Mouse (Mus musculus): ENCODE results near the gene Ankrd53. TPM values are rescaled to one million over a fixed set of nuclear protein-coding genes. Genes with fewer than 3 reads are reported as not detected.

Ankrd53 gene
- polyA plus RNA-seq, 1 experiment from 2014 or later = 0.25 TPM

DNA sequence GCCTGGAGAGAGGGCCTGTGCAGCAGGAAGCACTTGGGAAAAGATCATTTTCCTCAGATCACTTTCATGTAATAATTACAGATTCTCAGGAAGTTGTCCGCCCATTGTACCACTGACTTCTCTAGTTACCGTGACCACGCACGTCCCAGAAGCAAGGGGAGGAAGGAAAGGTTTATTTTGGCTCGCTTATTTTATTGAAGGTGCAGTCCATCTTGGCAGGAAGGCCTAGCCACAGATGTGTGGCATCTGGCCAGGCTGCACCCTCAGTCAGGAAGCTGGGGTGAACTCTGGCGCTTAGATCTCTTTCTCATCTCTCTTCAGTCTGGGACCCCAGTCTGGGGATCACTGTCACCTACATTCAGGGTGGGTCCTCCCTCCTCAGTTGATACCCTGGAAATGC lies 23.8 kb upstream of the Ankrd53 start:
- no peak for ATAC-seq (ENCODE audit: low FRiP score, low read depth)
- Histone ChIP-seq H3K9ac (no peak overlapping the region), H3K4me3 (no peak overlapping the region), H3K27ac (no peak overlapping the region), H3K4me2 (replicated peaks) (no peak overlapping the region), H3K36me3 (no peaks in the 10 kb centered on the region), H3K9me3 (peaks cover 16% of the 10 kb centered on the region), H3K27me3 (peaks cover 22% of the 10 kb centered on the region), H3K4me1 (0 out of 2 replicates have a peak, but pooled peaks cover 7% of the 10 kb centered on the region)
- WGBS = 55% methylated on average over 6 of the region's 6 CpGs

DNA sequence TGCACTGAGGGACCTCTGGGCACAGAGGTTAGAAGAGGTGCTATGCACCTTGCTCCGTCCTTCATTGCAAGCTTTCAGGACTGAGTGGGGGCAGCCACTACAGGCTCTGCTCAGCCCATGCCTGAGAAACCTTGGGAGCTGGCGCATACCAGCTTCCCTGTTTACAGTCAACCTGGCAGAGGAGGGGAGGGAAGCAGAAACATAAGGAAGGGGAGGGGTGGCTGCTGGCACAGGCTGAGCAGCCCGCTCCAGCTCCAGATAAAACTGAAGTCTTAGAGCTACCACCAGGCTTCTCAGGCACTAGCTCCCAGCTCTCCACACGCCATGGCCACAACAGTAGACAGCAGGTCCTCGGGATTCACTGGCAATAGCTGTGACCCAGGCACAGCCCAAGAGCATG lies 19.7 kb upstream of the Ankrd53 start, which contains the start of gene Atp6v1b1:
Gene Atp6v1b1, plus strand, starts transcription at position 230 of the 400 bp plus-strand sequence.
- Histone ChIP-seq H3K9me3 (peaks cover 6% of the 10 kb centered on the region), H3K36me3 (no peaks in the 10 kb centered on the region), H3K9ac (no peak within 1 kb of the TSS), H3K4me3 (no peak within 1 kb of the TSS), H3K4me1 (peaks cover 7% of the 10 kb centered on the region; the same call in 1 of the 2 replicates), H3K27ac (no peak within 1 kb of the TSS), H3K4me2 (replicated peaks) (no peak within 1 kb of the TSS), H3K27me3 (peaks cover 22% of the 10 kb centered on the region)
- ATAC-seq (ENCODE audit: low FRiP score, low read depth) = no peak
- WGBS = 49% methylated on average over 5 of the region's 5 CpGs

- Histone ChIP-seq H3K4me1 (peaks cover 7% of the 10 kb centered on the region; the same call in 1 of the 2 replicates), H3K27me3 (peaks cover 24% of the 10 kb centered on the region), H3K9ac (no peak overlapping the region), H3K27ac (no peak overlapping the region), H3K4me2 (replicated peaks) (no peak overlapping the region), H3K4me3 (no peak overlapping the region), H3K36me3 (no peaks in the 10 kb centered on the region), H3K9me3 (peaks cover 6% of the 10 kb centered on the region)
- no peak for ATAC-seq (ENCODE audit: low FRiP score, low read depth)
- 62% methylated on average over 5 of the region's 5 CpGs for WGBS
Measured at GRCm38 (mm10) chr6:83743212-83743611, 19.2 kb upstream of the Ankrd53 start.

DNA sequence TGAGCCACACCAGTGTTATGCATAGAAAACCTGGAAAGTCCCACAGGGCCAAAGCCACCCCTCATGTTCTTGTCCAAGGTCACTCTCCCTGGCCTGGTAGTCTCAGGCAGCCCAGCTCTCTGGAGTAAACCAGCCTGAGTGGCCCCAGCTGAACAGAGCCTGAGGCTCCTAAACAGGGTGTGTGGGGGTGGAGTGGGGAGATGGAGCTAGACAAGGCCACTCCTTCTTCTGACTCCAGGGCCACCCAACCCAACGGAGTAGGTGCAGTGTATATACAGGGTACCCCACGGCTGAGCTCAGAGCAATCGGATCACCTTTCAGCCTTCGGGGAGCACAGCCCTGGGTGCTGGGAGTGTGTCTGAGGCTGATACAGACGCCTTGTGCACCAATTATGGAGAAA lies 18.3 kb upstream of the Ankrd53 start:
- Histone ChIP-seq H3K4me1 (no peaks in the 10 kb centered on the region; the same call in 1 of the 2 replicates), H3K4me3 (no peak overlapping the region), H3K27me3 (peaks cover 25% of the 10 kb centered on the region), H3K4me2 (replicated peaks) (no peak overlapping the region), H3K27ac (no peak overlapping the region), H3K9ac (no peak overlapping the region), H3K9me3 (peaks cover 6% of the 10 kb centered on the region), H3K36me3 (no peaks in the 10 kb centered on the region)
- 67% methylated on average over 5 of the region's 5 CpGs for WGBS
- no peak for ATAC-seq (ENCODE audit: low FRiP score, low read depth)

- H3K4me2 ChIP-seq (replicated peaks) = no peak overlapping the region
- H3K4me3 ChIP-seq = no peak overlapping the region
- H3K4me1 ChIP-seq = no peaks in the 10 kb centered on the region; the same call in 1 of the 2 replicates
- H3K27ac ChIP-seq = no peak overlapping the region
- no peak overlapping the region for H3K9ac ChIP-seq
- no peak for ATAC-seq (ENCODE audit: low FRiP score, low read depth)
- no peaks in the 10 kb centered on the region for H3K36me3 ChIP-seq
- 67% methylated on average over 5 of the region's 5 CpGs for WGBS
- peaks cover 6% of the 10 kb centered on the region for H3K9me3 ChIP-seq
- H3K27me3 ChIP-seq = peaks cover 27% of the 10 kb centered on the region
Measured at GRCm38 (mm10) chr6:83744557-83744956, 17.9 kb upstream of the Ankrd53 start.

DNA sequence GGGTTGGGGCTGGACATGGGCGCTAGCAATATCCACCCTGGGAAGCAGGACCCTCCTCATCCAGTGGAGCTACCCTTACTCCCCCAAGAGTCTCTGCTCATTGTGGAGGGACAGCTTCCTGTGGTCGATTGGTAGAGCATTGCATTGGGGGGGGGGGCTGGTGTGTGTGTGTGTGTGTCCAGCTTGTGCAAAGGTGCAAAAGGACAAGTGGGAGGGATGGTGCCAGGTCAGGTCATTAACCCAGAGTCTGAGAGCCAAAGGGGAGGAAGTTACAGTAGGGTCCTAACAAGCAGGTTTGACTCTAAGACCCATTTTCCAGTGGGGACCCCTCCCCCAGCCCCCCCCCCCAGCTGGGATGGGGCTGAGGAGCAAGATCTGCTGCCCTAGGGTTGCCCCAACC lies 17.0 kb upstream of the Ankrd53 start:
- no peak overlapping the region for H3K4me3 ChIP-seq
- H3K9ac ChIP-seq = no peak overlapping the region
- peaks cover 6% of the 10 kb centered on the region for H3K9me3 ChIP-seq
- H3K36me3 ChIP-seq = no peaks in the 10 kb centered on the region
- WGBS = 59% methylated on average over 2 of the region's 2 CpGs
- H3K4me1 ChIP-seq = peaks cover 5% of the 10 kb centered on the region; the same call in 1 of the 2 replicates
- H3K27me3 ChIP-seq = peaks cover 27% of the 10 kb centered on the region
- ATAC-seq (ENCODE audit: low FRiP score, low read depth) = 0 out of 2 replicates have a peak, but pooled peaks have one; percentile 2
- H3K4me2 ChIP-seq (replicated peaks) = no peak overlapping the region
- H3K27ac ChIP-seq = no peak overlapping the region

- WGBS = 37% methylated on average over 3 of the region's 3 CpGs
- Histone ChIP-seq H3K4me2 (replicated peaks) (no peak overlapping the region), H3K4me3 (no peak overlapping the region), H3K9me3 (no peaks in the 10 kb centered on the region), H3K9ac (no peak overlapping the region), H3K4me1 (peaks cover 5% of the 10 kb centered on the region; the same call in 1 of the 2 replicates), H3K36me3 (no peaks in the 10 kb centered on the region), H3K27ac (no peak overlapping the region), H3K27me3 (peaks cover 40% of the 10 kb centered on the region)
- no peak for ATAC-seq (ENCODE audit: low FRiP score, low read depth)
Measured at GRCm38 (mm10) chr6:83749286-83749685, 13.2 kb upstream of the Ankrd53 start.

DNA sequence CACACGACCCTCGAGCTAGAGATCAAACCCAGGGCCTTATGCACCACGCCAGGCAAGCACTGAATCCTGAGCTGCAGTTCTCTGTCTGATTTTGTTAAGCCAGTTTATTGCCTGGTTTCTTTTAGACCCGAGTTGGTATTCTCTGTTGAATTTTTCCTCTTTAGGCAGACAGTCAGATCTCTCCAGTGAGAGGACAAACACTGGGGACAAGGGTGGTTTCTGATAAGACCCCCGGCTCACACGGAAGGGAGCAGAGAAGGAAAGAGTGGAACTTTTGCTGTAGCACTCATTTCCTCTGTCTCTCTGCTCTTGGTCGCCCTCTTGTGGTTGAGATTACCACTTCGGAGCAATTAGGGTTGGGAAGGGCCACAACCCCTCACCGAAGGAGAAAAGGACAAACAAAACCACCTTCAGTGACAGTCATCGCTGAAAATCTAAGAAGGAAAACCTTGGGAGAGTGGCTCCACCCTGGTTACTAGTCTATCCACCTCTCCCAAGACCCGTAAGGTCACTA lies 12.2 kb upstream of the Ankrd53 start:
- no peaks in the 10 kb centered on the region for H3K9me3 ChIP-seq
- H3K27ac ChIP-seq = no peak overlapping the region
- H3K4me1 ChIP-seq = 0 out of 2 replicates have a peak, but pooled peaks cover 5% of the 10 kb centered on the region
- H3K9ac ChIP-seq = 0 out of 2 replicates have a peak overlapping the region, but pooled peaks have one; percentile 2
- no peak overlapping the region for H3K4me3 ChIP-seq
- H3K4me2 ChIP-seq (replicated peaks) = 0 out of 2 replicates have a peak overlapping the region, but pooled peaks have one; percentile 3
- WGBS = 9% methylated on average over 11 of the region's 11 CpGs
- no peak for ATAC-seq (ENCODE audit: low FRiP score, low read depth)
- peaks cover 50% of the 10 kb centered on the region for H3K27me3 ChIP-seq
- H3K36me3 ChIP-seq = no peaks in the 10 kb centered on the region

- Histone ChIP-seq H3K27me3 (peaks cover 90% of the 10 kb centered on the region), H3K4me3 (no peak overlapping the region), H3K9me3 (no peaks in the 10 kb centered on the region), H3K27ac (no peak overlapping the region), H3K4me2 (replicated peaks) (no peak overlapping the region), H3K9ac (no peak overlapping the region), H3K4me1 (peaks cover 5% of the 10 kb centered on the region; the same call in 1 of the 2 replicates), H3K36me3 (no peaks in the 10 kb centered on the region)
- 73% methylated on average over 9 of the region's 9 CpGs for WGBS
- no peak for ATAC-seq (ENCODE audit: low FRiP score, low read depth)
Measured at GRCm38 (mm10) chr6:83756051-83756450, 6.4 kb upstream of the Ankrd53 start.

DNA sequence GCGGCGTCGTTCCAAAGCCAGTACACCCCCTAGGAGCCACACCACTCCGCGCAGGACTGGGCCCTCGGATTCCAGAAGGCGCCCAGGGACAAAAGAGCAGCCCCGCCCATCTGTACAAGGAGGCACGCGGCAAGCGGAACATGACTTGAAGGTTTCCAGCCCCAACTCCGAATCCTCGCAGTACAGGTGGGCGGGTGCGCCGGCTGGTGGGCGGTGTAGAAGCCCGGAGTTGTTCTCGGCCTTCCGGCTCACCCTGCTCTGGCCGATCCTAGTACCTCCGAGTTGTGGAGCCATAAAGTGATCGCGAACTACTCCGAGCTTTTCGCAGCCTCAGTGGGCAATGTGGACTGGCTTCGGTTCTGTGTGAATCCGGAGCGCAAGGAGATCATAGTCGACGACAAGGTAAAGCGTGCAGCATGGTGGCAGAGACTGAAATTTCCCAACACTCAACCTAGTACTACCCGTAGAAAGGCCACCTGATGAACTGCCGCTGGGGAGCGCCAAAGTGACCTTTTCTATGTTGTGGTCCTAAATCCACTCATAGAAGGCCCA lies 512 bp downstream of the Ankrd53 start:
- peak; percentile 79 for ATAC-seq (ENCODE audit: low FRiP score, low read depth)
- H3K36me3 ChIP-seq = peaks cover 2% of the 10 kb centered on the region; the same call in 1 of the 2 replicates
- H3K9me3 ChIP-seq = no peaks in the 10 kb centered on the region
- H3K4me3 ChIP-seq = peak overlapping the region; percentile 41
- H3K4me2 ChIP-seq (replicated peaks) = peak overlapping the region; percentile 70
- peak overlapping the region; percentile 40; the same call in 1 of the 2 replicates for H3K9ac ChIP-seq
- H3K27ac ChIP-seq = no peak overlapping the region
- WGBS = 1% methylated on average over 35 of the region's 35 CpGs
- H3K4me1 ChIP-seq = peaks cover 13% of the 10 kb centered on the region
- peaks cover 67% of the 10 kb centered on the region for H3K27me3 ChIP-seq

DNA sequence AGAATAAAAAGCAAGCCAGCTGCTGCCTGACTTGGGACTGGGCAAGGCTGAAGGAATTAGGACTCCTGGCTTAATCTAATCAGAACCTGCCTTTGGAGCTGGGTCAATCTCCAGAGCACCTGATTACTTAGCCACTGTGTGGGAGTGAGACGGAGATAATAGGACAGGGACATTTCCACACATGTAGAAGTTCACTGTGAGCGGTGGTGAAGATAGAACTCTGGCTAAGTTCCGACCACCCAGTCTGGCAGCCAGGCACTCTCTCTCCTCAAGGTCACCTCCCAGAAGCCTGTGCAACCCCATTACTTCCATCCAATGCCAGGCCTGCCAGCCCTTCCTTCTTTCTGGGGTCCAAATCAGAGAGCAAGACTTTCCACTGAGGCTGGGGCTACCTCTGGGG lies 4.5 kb downstream of the Ankrd53 start:
- no peak overlapping the region for H3K4me2 ChIP-seq (replicated peaks)
- no peak for ATAC-seq (ENCODE audit: low FRiP score, low read depth)
- H3K27me3 ChIP-seq = peaks cover 33% of the 10 kb centered on the region
- no peak overlapping the region for H3K9ac ChIP-seq
- peaks cover 9% of the 10 kb centered on the region for H3K4me1 ChIP-seq
- no peak overlapping the region for H3K4me3 ChIP-seq
- no peak overlapping the region for H3K27ac ChIP-seq
- H3K36me3 ChIP-seq = peaks cover 39% of the 10 kb centered on the region
- H3K9me3 ChIP-seq = no peaks in the 10 kb centered on the region
- 87% methylated on average over 3 of the region's 3 CpGs for WGBS

- Histone ChIP-seq H3K9me3 (no peaks in the 10 kb centered on the region), H3K9ac (no peak overlapping the region), H3K27ac (no peak overlapping the region), H3K36me3 (peaks cover 54% of the 10 kb centered on the region), H3K4me3 (no peak overlapping the region), H3K4me2 (replicated peaks) (no peak overlapping the region), H3K27me3 (peaks cover 18% of the 10 kb centered on the region), H3K4me1 (peaks cover 2% of the 10 kb centered on the region; the same call in 1 of the 2 replicates)
- WGBS = 82% methylated on average over 5 of the region's 5 CpGs
- ATAC-seq (ENCODE audit: low FRiP score, low read depth) = no peak
Measured at GRCm38 (mm10) chr6:83768485-83768884, 6.0 kb downstream of the Ankrd53 start.

All from limb, embryonic 13.5 days (tissue).